Mouse (Mus musculus): Measurements from ENCODE around the gene Syt3. TPM values are rescaled to one million over a fixed set of nuclear protein-coding genes. Genes with fewer than 3 reads are reported as not detected.
A peak's percentile ranks its signal among the peaks of the same experiment; 100 is the strongest.

Syt3 gene
- total RNA-seq (2017), result not detected in 3 replicates

DNA sequence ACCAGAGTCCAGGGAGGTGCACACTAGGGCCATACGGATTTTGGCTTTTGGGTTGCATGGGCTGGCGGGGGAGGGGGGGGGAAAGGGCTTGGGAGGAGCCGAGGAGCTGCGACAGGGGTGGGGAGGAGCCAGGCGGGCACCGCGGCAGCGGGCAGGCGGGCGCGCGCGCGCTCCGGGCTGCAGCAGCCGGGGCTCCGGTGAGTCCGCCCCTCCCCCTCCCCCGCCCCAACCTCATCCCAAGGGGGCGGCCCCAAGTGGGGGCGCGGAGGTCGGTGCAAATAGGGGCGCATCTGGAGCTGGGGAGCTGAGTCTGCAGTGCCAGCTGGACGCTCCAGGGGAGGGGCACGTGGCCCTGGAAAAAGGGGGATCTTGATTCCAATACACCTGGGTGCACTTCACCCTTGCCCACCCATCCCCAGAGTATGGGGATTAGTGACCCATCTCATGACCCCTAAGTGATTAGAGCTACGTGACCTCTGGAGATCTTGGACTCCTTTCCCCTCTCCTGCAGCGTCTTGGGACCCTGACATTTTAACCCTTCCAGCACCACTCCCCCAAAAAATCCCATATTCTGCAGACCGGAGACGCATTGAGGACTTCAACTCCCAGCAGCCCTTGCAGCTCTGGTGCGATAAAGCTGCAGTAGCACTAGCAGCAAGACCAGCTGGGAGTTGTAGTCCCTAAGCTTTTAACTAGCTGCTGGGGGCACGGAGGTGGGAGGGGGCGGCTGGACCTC is at the start of gene Syt3:
Gene Syt3 (plus strand): TSS at position 123 of the 736 bp plus-strand sequence.
- ATAC-seq (replicated peaks; ENCODE audit: insufficient number of reproducible peaks, low FRiP score, low TSS enrichment, poor library complexity, severe bottlenecking), result peak; percentile 69

DNA sequence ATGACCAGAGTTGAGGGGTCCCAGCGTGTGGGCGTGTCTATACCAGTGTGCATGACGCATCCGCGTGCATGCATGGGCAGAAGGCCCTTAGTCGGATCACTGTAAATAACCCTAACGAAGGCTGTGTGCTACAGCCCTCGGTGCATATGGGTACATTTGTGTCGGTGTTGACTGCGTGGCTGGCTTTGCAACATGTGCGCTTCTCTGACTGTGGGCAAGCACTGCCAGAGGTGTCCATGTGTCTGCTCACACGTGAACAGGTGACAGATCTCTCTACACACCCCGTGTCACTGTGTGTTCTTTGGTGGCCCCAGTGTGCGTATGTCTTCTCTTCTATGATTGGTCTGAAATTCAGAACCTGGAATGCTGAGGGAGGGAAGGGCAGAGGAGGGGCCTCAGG is 49.8 kb upstream of the Syt3 start:
- ATAC-seq (replicated peaks; ENCODE audit: insufficient number of reproducible peaks, low FRiP score, low TSS enrichment, poor library complexity, severe bottlenecking), result no peak

GRCm38 (mm10) chr7:44335031-44335878 is 48.6 kb upstream of the Syt3 start:
- ATAC-seq (replicated peaks; ENCODE audit: insufficient number of reproducible peaks, low FRiP score, low TSS enrichment, poor library complexity, severe bottlenecking), result no peak

- no peak for ATAC-seq (replicated peaks; ENCODE audit: insufficient number of reproducible peaks, low FRiP score, low TSS enrichment, poor library complexity, severe bottlenecking)
Measured at GRCm38 (mm10) chr7:44336046-44337021, 47.6 kb upstream of the Syt3 start.

GRCm38 (mm10) chr7:44337121-44337849 is 46.6 kb upstream of the Syt3 start:
- ATAC-seq (replicated peaks; ENCODE audit: insufficient number of reproducible peaks, low FRiP score, low TSS enrichment, poor library complexity, severe bottlenecking), result no peak

DNA sequence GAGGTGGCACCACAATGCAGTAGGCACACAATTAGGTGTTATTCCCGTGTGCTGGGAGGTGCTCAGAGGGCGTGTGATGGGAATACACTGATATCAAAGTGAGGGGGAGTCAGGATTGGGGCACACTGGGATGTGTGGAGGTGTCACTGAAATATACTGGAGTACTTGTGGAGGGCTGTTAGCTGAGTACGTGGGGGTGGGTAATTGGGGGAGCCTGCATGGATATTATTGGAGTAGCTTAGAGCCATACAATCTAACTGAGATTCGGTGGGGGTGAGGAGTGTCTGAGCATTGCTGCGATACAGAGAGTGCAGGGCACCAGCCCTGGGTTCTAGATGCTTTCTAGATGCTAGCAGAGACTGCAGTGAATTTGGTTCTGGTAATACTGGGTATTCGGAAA is 43.7 kb upstream of the Syt3 start:
- ATAC-seq (replicated peaks; ENCODE audit: insufficient number of reproducible peaks, low FRiP score, low TSS enrichment, poor library complexity, severe bottlenecking), result no peak

DNA sequence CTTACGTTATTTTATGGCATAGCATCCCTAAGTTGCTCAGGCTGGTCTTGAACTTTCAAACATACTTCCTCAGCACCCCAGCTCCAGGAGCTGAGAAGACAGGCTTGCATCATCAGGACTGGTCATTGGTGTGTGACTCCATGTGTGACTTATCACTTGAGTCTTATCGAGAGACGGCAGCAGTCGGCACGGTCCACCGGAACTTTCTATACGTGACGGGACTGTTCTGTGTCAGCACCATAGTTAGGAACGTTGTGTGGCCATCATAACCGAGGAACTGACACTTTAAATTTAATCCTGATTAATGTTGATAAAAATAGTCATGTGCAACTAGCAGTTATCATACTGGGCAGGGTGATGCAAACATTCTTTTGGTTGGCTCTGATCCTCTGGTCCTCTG is 42.8 kb upstream of the Syt3 start:
- ATAC-seq (replicated peaks; ENCODE audit: insufficient number of reproducible peaks, low FRiP score, low TSS enrichment, poor library complexity, severe bottlenecking), result no peak

GRCm38 (mm10) chr7:44341714-44342113 is 42.2 kb upstream of the Syt3 start:
- ATAC-seq (replicated peaks; ENCODE audit: insufficient number of reproducible peaks, low FRiP score, low TSS enrichment, poor library complexity, severe bottlenecking), result no peak

- no peak for ATAC-seq (replicated peaks; ENCODE audit: insufficient number of reproducible peaks, low FRiP score, low TSS enrichment, poor library complexity, severe bottlenecking)
Measured at GRCm38 (mm10) chr7:44343459-44344015, 40.4 kb upstream of the Syt3 start.

- ATAC-seq (replicated peaks; ENCODE audit: insufficient number of reproducible peaks, low FRiP score, low TSS enrichment, poor library complexity, severe bottlenecking), result peak; percentile 63
Measured at GRCm38 (mm10) chr7:44344622-44345021, 39.3 kb upstream of the Syt3 start.

DNA sequence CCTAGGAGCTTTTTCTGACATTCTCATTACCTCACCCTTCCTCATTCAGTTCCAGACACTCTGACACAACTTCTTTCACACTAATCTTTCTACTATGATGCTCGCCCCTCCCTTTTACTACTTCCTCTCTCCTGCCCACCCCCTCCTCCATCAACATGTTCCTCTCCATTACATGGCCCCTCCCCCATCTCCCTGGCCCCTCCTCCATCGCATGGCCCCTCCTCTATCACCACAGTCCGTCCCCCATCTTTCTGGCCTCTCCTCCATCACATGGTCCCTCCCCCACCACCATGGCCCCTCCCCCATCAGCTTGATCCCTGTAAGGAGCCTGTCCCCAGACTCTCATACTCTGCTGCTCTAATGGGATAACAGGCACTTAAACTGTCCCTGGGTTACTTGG is 34.9 kb upstream of the Syt3 start:
- no peak for ATAC-seq (replicated peaks; ENCODE audit: insufficient number of reproducible peaks, low FRiP score, low TSS enrichment, poor library complexity, severe bottlenecking)

- ATAC-seq (replicated peaks; ENCODE audit: insufficient number of reproducible peaks, low FRiP score, low TSS enrichment, poor library complexity, severe bottlenecking), result peak; percentile 59; the same call in 1 of the 2 replicates
Measured at GRCm38 (mm10) chr7:44350957-44351711, 32.8 kb upstream of the Syt3 start.

DNA sequence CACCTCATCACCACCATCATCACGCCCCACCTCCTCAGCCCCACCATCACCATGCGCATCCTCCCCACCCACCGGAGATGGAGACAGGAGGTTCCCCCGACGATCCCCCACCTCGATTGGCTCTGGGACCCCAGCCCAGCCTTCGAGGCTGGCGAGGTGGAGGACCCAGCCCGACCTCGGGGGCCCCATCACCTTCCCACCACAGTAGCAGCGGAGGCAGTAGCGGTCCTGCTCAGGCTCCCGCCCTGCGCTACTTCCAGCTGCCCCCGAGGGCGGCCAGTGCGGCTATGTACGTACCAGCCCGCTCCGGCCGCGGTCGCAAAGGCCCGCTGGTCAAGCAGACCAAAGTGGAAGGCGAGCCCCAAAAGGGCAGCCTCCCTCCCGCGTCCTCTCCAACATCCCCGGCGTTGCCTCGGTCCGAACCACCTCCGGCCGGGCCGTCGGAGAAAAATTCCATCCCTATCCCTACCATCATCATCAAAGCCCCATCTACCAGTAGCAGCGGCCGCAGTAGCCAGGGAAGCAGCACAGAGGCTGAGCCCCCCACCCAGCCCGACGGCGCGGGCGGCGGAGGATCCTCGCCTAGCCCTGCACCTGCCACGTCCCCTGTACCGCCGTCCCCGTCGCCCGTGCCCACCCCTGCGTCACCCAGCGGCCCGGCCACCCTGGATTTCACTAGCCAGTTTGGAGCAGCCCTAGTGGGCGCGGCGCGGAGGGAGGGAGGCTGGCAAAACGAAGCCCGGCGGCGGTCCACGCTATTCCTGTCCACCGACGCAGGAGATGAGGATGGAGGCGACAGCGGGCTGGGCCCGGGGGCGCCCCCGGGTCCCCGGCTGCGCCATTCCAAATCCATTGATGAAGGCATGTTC is 31.8 kb upstream of the Syt3 start:
- ATAC-seq (replicated peaks; ENCODE audit: insufficient number of reproducible peaks, low FRiP score, low TSS enrichment, poor library complexity, severe bottlenecking), result no peak

- ATAC-seq (replicated peaks; ENCODE audit: insufficient number of reproducible peaks, low FRiP score, low TSS enrichment, poor library complexity, severe bottlenecking), result no peak
Measured at GRCm38 (mm10) chr7:44352750-44353600, 30.9 kb upstream of the Syt3 start.

DNA sequence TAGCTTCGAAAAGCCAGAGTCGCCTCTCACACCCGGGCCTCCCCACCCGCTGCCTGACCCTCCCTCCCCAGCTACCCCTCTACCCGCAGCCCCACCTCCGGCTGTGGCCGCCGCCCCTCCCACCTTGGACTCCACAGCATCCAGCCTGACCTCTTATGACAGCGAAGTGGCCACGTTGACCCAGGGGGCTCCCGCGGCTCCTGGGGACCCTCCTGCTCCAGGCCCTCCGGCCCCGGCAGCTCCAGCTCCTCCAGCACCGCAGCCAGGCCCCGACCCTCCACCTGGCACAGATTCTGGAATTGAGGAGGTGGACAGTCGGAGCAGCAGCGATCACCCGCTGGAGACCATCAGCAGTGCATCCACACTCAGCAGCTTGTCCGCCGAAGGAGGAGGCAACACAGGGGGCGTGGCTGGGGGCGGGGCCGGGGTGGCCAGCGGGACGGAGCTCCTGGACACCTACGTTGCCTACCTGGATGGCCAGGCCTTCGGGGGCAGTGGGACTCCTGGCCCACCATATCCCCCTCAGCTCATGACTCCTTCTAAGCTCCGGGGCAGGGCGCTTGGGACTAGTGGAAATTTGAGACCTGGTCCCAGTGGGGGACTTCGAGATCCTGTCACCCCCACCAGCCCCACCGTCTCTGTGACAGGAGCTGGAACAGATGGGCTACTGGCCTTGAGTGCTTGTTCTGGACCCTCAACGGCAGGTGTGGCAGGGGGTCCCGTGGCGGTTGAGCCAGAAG is 30.1 kb upstream of the Syt3 start:
- no peak for ATAC-seq (replicated peaks; ENCODE audit: insufficient number of reproducible peaks, low FRiP score, low TSS enrichment, poor library complexity, severe bottlenecking)

Measured in monocyte, adult 5-6 weeks (primary cell).